Mouse (Mus musculus): ENCODE measurements around the gene Rai2.

- TF ChIP-seq CTCF (conservative IDR thresholded peaks at IDR 0.05; ENCODE audit: insufficient read depth, insufficient read length, low read depth, low read length) (no peak), POLR2A (IDR thresholded peaks at IDR 0.05; ENCODE audit: low read depth, low read length) (no peak)
Observed at GRCm38 (mm10) chrX:161747337-161747736, 30.5 kb downstream of the Rai2 start.

All from kidney, adult 2 months (tissue).